Mouse (Mus musculus): ENCODE results near the gene Ddx54. TPM values are rescaled to one million over a fixed set of nuclear protein-coding genes. Genes with fewer than 3 reads are reported as not detected.

The Ddx54 gene
- polyA plus RNA-seq, 2 experiments, result 34.1 to 36.1 TPM

DNA sequence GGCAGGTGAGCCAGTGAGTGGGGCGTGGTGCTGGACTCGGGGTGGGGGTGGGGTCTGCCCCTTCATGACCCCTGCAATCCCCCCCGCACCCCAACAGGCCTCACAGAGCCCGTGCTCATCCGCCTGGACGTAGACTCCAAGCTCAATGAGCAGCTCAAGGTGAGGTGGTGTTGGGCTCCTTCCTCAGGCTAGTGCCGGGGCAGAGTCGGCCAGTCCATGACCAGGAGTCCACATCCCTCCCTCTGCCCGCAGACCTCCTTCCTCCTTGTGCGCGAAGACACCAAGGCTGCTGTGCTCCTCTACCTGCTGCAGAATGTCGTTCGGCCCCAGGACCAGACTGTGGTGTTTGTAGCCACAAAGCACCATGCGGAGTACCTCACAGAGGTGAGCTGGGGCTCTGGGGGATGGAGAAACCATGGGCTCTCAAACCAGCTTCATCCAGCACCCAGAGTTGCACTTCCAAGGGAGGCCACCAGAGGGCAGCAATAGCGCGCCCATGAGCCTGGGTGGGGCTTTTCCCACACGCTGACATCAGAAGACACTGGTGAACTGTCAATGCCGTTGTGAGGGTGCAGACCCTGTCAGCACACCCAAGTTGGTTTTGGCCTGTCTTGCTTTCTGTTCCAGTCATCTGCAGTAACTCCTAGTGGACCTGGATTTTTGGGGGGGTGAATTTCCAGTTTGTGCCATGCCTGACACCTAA lies 8.0 kb downstream of the Ddx54 start:
- no peak for TF ChIP-seq POLR2A (IDR thresholded peaks at IDR 0.05; ENCODE audit: borderline replicate concordance, extremely low read depth, insufficient read depth, insufficient read length)
- Histone ChIP-seq H3K27me3 (ENCODE audit: control insufficient read depth, insufficient read depth, low read length) (no peaks in the 10 kb centered on the region), H3K4me2 (replicated peaks; ENCODE audit: low read depth, low read length, severe bottlenecking) (no peak overlapping the region), H3K4me1 (ENCODE audit: control insufficient read depth, insufficient read depth, low read length) (no peaks in the 10 kb centered on the region; the same call in 1 of the 2 replicates), H3K4me3 (replicated peaks; ENCODE audit: low read length) (no peak overlapping the region), H3K9ac (ENCODE audit: low read depth, low read length, severe bottlenecking) (no peak overlapping the region), H3K27ac (replicated peaks; ENCODE audit: low read depth, low read length) (no peak overlapping the region), H3K9me3 (ENCODE audit: control insufficient read depth, low read length) (peaks cover 3% of the 10 kb centered on the region; the same call in 1 of the 2 replicates), H3K36me3 (ENCODE audit: control insufficient read depth, insufficient read depth, low read length) (peaks cover 87% of the 10 kb centered on the region)
- WGBS, result 73% methylated on average over 18 of the region's 18 CpGs
- DNase-seq (ENCODE audit: low spot score) (peak; percentile 51), ATAC-seq (ENCODE audit: low FRiP score, low read depth) (no peak)

DNA sequence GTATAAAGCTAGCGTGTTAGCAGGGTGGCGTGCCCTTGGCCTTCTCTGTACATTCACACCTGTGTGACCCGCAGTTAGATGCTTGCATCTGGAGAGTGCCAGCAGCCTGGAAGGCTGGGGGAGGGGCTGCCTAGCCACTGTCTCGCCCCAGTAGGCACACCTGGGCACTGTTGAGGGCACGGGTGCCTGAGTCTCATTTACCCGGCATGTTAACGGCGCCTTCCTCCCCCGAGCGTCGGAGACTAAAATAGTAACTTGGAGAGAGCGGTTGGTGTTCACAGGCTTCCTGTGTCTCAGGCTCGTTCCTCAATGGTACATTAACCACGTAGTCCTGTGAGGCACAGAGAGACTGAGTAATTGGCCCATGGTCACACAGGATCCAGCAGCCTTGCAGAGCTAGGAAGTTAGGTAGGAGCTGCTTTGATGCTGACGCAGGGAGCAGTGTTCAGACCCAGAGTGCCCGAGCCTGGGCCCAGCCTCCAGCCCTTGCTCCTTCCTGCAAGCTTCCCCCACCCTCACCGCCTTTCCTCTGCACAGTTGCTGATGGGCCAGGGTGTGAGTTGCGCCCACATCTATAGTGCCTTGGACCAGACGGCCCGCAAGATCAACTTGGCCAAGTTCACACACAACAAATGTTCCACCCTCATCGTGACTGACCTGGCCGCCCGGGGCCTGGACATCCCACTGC lies 8.7 kb downstream of the Ddx54 start:
- DNase-seq (ENCODE audit: low spot score) (no peak), ATAC-seq (ENCODE audit: low FRiP score, low read depth) (no peak)
- Histone ChIP-seq H3K4me1 (ENCODE audit: control insufficient read depth, insufficient read depth, low read length) (no peaks in the 10 kb centered on the region; the same call in 1 of the 2 replicates), H3K4me2 (replicated peaks; ENCODE audit: low read depth, low read length, severe bottlenecking) (no peak overlapping the region), H3K9ac (ENCODE audit: low read depth, low read length, severe bottlenecking) (no peak overlapping the region), H3K9me3 (ENCODE audit: control insufficient read depth, low read length) (no peaks in the 10 kb centered on the region), H3K36me3 (ENCODE audit: control insufficient read depth, insufficient read depth, low read length) (peaks cover 93% of the 10 kb centered on the region), H3K27ac (replicated peaks; ENCODE audit: low read depth, low read length) (no peak overlapping the region), H3K27me3 (ENCODE audit: control insufficient read depth, insufficient read depth, low read length) (no peaks in the 10 kb centered on the region), H3K4me3 (replicated peaks; ENCODE audit: low read length) (no peak overlapping the region)
- 91% methylated on average over 23 of the region's 23 CpGs for WGBS
- no peak for TF ChIP-seq POLR2A (IDR thresholded peaks at IDR 0.05; ENCODE audit: borderline replicate concordance, extremely low read depth, insufficient read depth, insufficient read length)

DNA sequence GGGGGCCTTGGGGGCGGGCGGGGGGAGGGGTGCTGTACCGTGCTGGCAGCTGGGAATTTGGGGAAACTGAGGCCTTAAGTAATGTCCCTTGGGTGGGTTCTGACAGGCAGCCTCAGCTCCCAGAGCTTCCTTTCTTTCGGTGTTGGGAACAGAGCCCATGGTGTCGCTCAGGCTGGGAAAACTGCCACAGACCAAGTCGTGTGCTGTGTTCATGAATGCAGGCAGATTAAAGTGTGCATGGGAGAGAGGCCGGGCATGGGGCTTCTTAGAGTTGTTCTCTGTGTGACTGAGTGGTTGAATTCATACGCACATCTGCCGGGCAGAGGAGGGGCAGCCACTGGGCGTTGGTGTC lies 9.3 kb downstream of the Ddx54 start:
- H3K4me2 ChIP-seq (replicated peaks; ENCODE audit: low read depth, low read length, severe bottlenecking), result no peak overlapping the region
- no peak overlapping the region for H3K4me3 ChIP-seq (replicated peaks; ENCODE audit: low read length)
- H3K27ac ChIP-seq (replicated peaks; ENCODE audit: low read depth, low read length), result no peak overlapping the region
- ATAC-seq (ENCODE audit: low FRiP score, low read depth) (no peak), DNase-seq (ENCODE audit: low spot score) (no peak)
- 83% methylated on average over 10 of the region's 10 CpGs for WGBS
- H3K9me3 ChIP-seq (ENCODE audit: control insufficient read depth, low read length), result no peaks in the 10 kb centered on the region
- no peak overlapping the region for H3K9ac ChIP-seq (ENCODE audit: low read depth, low read length, severe bottlenecking)
- peaks cover 95% of the 10 kb centered on the region for H3K36me3 ChIP-seq (ENCODE audit: control insufficient read depth, insufficient read depth, low read length)
- TF ChIP-seq POLR2A (IDR thresholded peaks at IDR 0.05; ENCODE audit: borderline replicate concordance, extremely low read depth, insufficient read depth, insufficient read length), result no peak
- H3K4me1 ChIP-seq (ENCODE audit: control insufficient read depth, insufficient read depth, low read length), result no peaks in the 10 kb centered on the region; the same call in 1 of the 2 replicates
- no peaks in the 10 kb centered on the region for H3K27me3 ChIP-seq (ENCODE audit: control insufficient read depth, insufficient read depth, low read length)

DNA sequence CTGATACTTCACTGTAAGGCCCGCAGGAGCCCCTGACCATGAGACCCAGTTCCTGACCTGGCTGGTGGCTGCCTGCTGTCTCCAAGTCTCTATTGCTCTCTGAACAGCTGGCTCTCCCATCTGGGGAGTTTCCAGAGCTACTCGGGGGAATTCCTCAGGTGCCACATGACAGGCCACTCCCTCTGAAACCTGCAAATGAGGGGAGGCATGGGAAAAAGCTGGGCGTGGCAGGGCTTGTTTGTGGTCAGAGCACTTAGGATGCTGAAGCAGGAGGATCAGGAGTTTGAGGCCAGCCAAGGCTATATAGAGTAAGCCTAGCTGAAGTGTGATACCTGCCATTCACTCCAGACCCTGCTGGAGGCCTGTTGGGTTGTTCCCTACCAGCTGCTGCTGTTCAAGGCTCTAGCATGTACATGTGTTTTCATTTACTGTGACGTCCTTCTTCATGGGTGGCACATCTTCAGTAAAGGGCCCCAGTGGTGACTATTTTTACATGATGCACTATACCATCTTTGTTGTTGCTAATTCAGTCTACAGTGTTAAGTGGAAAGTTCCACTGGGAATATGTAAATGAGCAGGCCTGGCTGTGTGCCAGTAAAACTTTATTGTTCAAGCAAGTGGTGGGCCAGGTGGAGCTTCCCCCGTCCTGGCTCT lies 9.8 kb downstream of the Ddx54 start:
- TF ChIP-seq POLR2A (IDR thresholded peaks at IDR 0.05; ENCODE audit: borderline replicate concordance, extremely low read depth, insufficient read depth, insufficient read length), result no peak
- Histone ChIP-seq H3K27ac (replicated peaks; ENCODE audit: low read depth, low read length) (no peak overlapping the region), H3K9me3 (ENCODE audit: control insufficient read depth, low read length) (no peaks in the 10 kb centered on the region), H3K27me3 (ENCODE audit: control insufficient read depth, insufficient read depth, low read length) (no peaks in the 10 kb centered on the region), H3K4me2 (replicated peaks; ENCODE audit: low read depth, low read length, severe bottlenecking) (no peak overlapping the region), H3K9ac (ENCODE audit: low read depth, low read length, severe bottlenecking) (no peak overlapping the region), H3K4me3 (replicated peaks; ENCODE audit: low read length) (no peak overlapping the region), H3K36me3 (ENCODE audit: control insufficient read depth, insufficient read depth, low read length) (peaks cover 94% of the 10 kb centered on the region), H3K4me1 (ENCODE audit: control insufficient read depth, insufficient read depth, low read length) (no peaks in the 10 kb centered on the region; the same call in 1 of the 2 replicates)
- DNase-seq (ENCODE audit: low spot score), result peak; percentile 7
- ATAC-seq (ENCODE audit: low FRiP score, low read depth), result no peak
- 45% methylated on average over 5 of the region's 5 CpGs for WGBS

DNA sequence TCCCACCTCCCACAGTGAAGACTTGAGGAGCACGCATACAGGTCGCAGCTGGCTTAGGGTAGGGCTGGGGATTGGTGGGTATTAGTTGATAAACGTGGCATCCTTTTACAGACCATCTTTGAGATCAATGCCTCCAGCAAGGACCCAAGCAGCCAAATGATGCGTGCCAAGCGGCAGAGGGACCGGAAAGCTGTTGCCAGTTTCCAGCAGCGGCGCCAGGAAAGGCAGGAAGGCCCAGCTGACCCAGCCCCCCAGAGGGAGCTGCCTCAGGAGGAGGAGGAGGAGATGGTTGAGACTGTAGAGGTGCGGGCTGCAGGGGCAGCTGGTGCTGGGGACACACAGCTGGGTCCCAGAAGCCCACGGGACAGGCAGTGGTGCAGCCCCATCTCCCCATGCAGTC lies 11.9 kb downstream of the Ddx54 start:
- ATAC-seq (ENCODE audit: low FRiP score, low read depth) (no peak), DNase-seq (ENCODE audit: low spot score) (no peak)
- TF ChIP-seq POLR2A (IDR thresholded peaks at IDR 0.05; ENCODE audit: borderline replicate concordance, extremely low read depth, insufficient read depth, insufficient read length), result no peak
- H3K36me3 ChIP-seq (ENCODE audit: control insufficient read depth, insufficient read depth, low read length), result peaks cover 83% of the 10 kb centered on the region
- no peaks in the 10 kb centered on the region for H3K27me3 ChIP-seq (ENCODE audit: control insufficient read depth, insufficient read depth, low read length)
- H3K9me3 ChIP-seq (ENCODE audit: control insufficient read depth, low read length), result no peaks in the 10 kb centered on the region
- no peak overlapping the region for H3K4me3 ChIP-seq (replicated peaks; ENCODE audit: low read length)
- H3K4me1 ChIP-seq (ENCODE audit: control insufficient read depth, insufficient read depth, low read length), result no peaks in the 10 kb centered on the region; the same call in 1 of the 2 replicates
- H3K27ac ChIP-seq (replicated peaks; ENCODE audit: low read depth, low read length), result no peak overlapping the region
- 91% methylated on average over 10 of the region's 10 CpGs for WGBS
- H3K4me2 ChIP-seq (replicated peaks; ENCODE audit: low read depth, low read length, severe bottlenecking), result no peak overlapping the region
- no peak overlapping the region for H3K9ac ChIP-seq (ENCODE audit: low read depth, low read length, severe bottlenecking)
